Mouse (Mus musculus) c-Kit-positive CD71-negative TER-119-negative erythroid progenitor cells, embryonic 14.5 days (primary cell): Measurements from ENCODE around the gene Gimd1.

ENCODE experiments used
- DNase-seq: peaks from one replicate; pipeline ENCODE4 v3.0.0-alpha.2; 2013; ENCODE audit warnings: low read depth

Gene Gimd1

DNA sequence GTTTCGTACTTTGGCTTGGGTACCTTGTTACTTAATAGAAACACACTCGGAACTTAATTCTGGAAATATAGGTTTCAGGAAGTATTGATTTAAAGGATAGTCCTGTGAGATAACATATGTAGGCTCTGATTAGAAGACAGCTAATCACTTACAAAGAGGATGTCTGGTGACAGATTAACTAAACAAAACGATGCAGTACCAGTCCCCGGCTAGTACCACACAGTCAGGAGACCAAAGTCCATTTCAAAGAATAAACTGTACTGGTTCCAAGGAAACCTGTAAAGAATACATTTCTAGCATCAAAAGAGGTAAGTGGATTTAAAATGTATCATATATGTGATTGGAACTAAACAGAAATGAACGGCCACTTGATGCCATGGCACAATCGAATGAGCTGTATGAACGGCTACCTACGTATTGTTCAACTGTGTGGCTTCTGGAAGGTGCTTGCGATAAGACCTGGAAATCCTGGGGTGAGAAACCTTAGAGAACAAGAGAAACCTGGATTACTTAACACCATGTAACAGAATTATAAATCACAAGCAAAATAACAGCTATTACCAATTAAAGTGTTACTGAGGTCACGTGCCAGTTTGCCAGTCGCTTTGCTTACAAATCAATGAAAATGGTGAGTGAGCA lies at the start of gene Gimd1:
Gimd1 (plus strand) TSS at position 220 of the 639 bp plus-strand sequence.
- no peak for DNase-seq

DNA sequence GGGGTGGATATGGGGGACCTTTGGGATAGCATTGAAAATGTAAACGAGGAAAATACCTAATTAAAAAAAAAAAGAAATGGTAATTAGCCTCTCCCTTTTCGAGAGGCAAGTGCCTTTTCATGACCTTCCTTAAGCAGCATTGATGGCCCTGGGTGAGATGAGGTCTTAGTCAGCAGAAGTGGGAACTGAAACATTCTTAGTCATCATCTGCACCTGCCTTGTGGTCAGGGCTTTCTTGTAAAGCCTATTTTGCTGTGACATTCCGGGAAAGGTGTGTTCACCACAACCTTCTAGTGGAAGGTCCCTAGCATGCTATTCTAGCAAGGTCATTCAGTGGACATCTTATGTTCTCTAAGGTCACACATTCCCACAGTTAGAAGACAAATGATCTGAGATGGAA lies 48.4 kb upstream of the Gimd1 start:
- DNase-seq = no peak

DNA sequence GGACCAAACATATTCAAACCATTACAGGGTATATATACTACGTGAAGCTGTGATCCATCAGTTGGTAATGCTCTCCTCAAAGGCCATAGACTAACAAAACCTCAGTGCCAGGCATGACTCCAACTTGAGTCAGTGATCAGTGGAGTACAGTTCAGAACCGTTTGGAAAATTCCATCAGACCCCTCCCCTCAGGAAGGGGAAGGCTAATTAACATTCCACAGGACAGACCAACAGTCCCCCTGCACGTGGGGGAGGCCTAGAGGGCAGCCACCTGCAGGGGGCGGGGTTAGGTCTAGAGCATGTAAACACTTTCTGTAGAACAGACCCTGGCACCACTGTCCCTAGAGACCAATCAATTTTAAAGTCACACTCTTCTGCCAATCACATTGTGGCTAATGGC lies 47.3 kb upstream of the Gimd1 start:
- DNase-seq = no peak

DNA sequence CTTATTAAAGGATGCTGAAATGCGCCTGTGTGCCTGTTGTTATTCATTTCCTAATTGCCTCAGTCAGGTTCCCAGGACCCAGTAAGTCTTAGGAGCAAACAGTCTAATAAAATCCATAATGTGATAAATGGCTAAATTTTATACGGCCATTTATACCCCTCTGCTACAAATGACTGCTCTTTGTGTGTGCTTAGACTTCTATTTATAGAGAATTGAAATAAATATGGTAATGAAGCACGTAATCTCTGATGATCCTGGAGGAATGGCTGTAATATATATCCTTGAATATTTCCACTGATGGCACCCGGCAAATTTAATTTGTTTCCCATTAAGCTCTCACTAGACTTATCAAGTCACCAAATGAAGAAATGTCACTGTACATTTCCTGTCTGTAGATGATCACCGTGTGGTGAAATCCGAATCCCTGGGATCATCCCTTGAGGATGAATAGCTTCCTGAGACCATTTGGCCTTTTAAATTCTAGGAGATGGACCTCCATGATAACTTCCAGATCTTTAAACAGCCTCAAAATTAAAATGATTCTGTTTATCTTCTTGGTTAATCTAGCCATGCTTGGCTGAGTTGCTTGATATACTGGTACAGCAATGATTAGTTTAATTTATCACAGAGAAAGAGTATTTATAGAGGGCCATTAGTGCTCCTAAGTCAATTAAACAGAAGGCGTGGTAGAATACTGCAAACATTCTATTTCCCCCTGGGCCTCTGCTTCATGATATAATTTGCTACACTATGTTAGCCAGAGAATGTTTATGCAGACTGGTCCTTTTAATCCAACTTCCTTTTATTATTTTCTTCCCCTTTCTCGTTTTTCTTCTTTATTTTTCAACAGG lies 44.3 kb upstream of the Gimd1 start:
- no peak for DNase-seq

DNA sequence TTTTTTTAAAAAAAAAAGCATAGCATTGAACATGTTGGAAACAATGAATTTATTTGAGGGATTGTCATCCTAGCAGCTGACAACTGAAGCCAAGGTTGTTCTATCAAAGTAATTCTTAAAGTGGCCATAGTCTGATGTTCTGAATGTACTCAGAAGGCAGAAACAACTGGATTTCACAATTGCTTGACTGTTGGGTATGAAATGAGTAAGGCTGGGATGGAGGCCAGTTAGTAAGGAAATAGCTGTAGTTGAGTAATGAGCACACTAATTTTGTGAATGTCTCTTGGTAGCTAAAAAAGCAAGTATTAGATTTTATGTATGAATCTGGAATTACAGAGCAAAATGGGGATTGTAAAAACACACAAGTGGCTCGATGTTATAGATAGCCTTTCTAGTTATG lies 41.5 kb upstream of the Gimd1 start:
- no peak for DNase-seq

DNA sequence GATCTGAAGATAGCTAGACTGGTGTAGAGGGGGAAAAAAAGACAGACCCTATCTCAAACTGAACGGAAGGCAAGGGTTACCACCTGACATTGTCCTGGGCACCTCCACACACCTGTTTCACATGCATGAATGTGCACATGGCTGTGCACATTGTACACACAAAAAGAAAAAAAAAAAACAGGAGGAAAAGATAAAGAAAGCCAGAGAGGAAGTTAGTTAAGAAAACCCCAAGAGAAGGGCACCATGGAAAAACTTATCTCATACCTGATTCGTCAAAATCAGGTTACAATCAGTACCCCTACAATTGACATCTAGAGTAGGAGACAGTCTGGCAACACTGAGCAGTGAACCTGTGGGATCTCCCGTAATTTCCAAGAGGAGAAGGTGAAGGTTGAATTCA lies 39.6 kb upstream of the Gimd1 start:
- DNase-seq = no peak

DNA sequence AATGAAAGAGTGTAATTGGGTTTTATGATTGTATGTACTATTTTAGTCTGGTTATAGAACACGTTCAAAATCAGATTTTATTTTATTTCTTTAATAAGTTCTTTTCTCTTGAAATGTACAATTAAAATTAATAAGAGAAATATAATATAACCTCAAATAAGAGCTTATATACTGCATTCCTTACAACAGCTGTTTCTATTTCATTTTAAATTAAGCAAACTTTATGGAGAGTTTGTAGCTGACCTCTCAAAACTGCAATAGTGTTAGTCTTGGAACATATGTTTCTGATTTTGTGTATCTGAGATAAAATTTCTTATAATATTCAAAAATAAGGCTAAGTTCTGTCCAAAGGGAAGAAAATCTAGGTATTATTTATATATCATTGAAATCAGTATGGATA lies 39.0 kb upstream of the Gimd1 start:
- no peak for DNase-seq

DNA sequence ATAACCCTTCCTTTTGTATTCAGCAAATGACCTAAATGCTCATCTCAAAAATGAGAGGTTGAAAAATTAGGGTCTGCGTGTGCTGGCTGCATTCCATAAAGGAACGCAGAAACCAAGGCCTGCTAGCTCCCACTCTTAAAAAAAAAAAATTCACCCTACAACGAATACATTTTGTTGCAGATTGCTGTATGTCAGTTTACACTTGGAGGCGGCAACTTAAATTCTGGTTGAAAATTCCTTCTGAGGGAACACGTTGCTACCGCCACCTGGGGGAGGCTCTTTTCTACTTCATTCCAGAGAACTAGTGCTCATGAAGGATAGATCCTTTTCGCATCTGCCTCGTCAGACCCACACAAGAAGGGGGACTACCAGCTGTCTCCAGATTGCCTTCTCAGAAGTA lies 879 bp upstream of the Gimd1 start:
- DNase-seq = no peak

DNA sequence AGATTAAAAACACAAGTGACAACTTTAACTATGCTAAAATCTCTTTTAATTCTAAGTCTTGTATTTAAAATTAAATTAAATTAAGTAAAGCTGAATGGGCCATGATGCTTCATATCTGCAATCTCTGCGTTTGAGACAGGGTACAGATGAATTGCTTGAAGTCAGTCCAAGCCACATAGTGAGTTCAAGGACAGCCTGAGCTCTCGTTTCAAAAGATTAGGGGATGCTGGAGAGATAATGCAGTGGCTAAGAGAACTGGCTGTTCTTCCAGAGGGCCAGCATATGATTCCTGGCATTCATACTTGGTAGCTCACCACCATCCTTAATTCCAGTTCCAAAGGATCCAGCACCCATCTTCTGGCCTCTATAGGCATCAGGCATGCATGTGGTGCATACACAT lies 3.6 kb downstream of the Gimd1 start:
- DNase-seq = no peak

DNA sequence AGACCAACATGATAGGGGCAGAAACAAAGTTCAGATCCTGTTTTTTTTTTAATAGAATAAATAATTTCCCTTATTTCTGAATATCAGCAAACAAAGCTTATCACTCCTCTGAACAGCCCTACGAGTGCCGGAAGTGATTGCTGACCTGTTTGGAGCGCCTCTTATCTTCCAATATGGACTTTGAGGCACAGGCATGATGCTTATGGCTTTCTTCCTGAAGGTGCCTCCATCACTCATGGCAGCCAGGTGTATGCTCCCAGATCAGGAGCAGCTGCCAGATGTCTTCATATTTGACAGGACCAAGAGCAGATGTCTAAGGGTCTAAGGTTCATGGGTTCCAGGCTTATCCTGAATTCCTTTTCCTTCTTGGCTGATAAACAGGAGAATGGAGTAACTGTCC lies 7.5 kb downstream of the Gimd1 start:
- no peak for DNase-seq

DNA sequence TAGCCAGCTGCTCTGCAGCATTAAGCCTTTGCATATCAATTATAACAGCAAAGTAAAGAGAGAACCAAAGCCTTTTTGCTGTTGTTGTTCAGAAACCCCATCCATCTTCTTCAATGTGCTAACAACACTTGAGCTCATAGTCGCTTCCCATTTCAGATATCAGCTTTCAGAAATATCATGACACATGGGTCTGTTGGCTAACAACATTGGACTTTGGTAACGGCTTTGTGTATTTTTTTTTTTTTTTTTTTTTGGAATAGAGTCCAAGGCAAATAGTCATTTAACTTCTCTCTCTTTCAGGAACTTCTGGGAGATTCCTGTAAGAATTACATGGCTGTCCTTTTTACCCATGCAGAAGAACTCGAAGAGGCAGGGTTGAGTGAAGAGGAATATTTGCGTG lies 14.5 kb downstream of the Gimd1 start:
- DNase-seq = no peak

DNA sequence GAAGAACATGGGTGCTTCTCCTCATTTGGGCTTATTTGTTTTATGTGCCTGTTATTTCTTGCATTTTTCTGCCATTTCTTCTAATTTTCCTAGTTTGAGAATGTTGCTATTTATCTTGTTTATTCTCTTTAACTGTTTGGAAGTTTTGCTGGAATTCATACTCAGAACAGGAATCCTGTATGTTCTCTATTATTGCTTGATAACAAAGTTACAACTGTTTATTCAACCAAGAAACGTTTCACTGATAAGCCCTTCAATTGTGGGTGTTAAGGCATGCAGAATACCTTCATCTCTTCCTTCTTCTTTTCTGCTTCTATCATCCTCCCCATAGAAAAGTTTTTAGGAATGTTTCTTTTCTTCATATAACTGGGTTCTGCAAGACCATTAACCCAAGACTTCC lies 17.2 kb downstream of the Gimd1 start:
- no peak for DNase-seq

DNA sequence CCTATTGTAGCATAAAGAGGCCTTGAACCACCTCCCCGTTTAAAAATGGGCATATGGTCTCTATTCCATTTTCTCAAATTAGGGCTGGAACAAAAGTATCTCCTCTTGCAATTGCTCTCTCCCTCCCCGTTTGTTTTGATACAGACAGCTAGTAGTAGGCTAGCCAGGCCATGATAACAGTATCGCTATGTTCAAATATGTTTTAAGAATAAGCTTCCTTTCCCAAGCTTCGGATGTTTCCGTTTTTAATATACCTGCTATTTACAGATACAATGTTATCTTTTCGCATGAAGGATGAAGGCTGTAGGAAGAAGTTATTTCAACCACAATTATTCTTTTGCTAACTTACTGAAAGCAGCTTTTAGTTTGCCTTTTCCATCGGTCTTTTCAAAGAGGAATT lies 19.7 kb downstream of the Gimd1 start:
- DNase-seq = no peak

DNA sequence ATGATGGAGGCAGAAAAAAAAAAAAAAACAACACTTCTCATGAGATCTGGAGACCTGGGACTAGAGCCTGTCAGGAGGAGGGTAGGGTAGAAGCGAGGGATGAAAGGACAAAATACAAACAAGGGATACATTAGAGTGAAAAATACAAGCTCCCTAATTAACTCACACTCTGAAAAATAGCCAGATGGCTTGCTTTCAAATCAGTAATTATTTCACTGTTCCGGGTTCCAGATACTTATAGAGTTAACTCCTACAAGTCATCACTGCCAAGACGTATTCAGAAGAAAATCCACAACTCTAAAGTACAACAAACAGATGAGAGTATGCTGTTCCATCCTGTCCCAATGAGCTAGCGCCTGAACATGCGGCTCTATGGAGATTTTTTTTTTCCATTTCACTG lies 20.6 kb downstream of the Gimd1 start:
- no peak for DNase-seq

DNA sequence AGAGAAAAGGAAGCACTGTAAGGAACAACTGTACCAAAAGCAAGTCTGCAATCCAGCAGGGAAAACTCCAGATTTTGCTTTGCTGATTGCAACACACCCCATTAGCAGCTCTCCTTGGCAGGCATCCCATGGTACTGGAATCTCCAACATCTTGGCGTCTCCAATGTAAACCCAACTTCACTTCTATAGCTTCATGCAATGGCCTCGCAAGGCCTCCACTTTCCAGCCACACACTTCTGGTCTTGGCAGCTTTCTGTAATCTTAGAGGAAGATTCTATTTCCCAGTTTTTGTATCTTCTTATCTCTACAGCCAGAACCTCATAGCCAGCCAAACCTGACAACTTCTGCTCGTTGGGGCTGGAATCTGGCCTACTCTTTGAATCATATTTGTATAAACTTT lies 22.2 kb downstream of the Gimd1 start:
- no peak for DNase-seq

DNA sequence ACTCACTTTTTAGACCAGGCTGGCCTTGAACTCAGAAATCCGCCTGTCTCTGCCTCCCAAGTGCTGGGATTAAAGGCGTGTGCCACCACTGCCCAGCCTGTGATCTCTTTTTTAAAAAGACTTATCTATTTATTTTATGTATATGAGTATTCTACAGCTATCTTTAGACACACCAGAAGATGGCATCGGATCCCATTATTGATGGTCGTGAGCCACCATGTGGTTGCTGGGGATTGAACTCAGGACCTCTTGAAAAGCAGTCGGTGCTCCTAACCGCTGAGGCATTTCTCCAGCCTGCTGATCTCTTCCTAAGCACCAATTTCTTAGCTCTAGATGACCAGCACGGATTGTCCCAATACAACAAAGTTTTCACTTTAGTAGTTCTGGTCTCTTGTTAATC lies 24.3 kb downstream of the Gimd1 start:
- no peak for DNase-seq

DNA sequence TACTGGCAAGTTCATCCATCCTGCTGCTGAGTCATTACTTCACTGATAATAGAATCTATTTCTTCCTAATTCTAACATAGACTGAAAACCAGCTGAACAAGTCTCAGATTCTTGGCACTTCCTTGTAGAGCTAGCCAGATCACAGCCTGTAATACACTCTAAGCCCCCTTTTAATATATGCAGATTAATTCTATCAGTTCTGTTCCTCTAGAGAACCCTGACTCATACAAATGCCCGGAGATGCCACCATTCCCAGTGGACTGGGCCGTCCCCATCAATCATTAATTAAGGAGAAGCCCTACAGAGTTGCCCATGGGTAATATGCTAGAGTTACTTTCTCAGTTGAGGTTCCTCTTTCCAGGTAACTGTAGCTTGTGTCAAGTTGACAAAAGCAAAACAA lies 26.3 kb downstream of the Gimd1 start:
- no peak for DNase-seq

DNA sequence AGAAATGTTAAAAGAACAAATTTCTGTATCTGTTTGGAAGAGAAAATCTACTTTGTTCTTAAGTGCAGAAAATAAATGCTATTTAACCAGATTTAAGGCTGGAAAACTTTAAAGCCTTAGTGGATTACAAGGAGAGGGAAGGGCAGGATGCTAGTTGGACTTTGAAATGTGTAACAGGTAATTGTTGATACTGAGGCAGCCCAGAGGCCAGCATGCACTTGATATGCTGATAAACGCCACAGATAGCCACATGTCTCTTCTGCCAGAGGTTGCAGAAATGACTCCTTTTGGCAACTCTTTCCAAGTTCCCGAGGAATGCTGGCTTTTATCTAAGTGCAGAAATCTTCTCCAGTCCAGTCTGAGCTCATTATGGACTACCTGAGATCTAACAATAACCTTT lies 47.9 kb downstream of the Gimd1 start:
- DNase-seq = no peak

DNA sequence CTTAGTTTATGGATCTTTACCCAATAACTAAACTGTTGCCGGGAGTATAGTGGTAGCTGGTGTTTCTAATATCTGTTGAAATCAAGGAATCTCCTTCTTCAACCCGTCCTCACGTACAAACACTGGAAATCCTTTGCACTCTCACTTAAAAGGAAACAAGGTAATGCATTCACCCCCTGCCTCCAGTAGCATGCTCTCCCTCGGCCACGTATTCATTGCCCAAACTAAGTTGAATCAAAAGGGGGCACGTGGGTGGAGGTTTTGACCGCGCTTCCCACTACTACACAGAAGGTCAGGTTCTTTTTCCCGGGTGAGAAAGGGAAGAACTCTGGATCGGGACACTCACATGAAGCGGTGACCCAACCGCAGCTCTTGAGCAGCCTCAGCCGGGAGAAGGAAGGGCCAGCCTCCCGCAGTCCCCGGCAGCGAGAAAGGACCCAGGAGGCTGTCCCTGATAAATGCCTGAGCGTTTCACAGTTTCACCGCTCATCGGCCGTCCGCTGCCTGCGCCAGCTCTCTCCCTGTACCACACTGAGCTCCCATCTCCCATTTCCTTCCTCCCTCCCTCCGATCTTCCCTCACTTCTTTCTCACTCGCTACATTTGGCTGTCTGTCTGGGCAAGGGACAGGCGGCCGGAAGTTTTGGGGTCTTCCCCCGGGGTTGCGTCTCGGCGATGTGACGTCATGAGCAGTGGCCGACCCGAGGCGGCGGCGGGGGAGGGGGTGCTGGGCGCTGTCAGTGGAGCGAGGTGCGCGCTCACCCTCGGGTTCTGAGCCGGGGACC lies 54.0 kb downstream of the Gimd1 start, which contains the start of gene Tbck:
Tbck (plus strand) TSS at position 698 of the 784 bp plus-strand sequence.
- peak; percentile 81 for DNase-seq

DNA sequence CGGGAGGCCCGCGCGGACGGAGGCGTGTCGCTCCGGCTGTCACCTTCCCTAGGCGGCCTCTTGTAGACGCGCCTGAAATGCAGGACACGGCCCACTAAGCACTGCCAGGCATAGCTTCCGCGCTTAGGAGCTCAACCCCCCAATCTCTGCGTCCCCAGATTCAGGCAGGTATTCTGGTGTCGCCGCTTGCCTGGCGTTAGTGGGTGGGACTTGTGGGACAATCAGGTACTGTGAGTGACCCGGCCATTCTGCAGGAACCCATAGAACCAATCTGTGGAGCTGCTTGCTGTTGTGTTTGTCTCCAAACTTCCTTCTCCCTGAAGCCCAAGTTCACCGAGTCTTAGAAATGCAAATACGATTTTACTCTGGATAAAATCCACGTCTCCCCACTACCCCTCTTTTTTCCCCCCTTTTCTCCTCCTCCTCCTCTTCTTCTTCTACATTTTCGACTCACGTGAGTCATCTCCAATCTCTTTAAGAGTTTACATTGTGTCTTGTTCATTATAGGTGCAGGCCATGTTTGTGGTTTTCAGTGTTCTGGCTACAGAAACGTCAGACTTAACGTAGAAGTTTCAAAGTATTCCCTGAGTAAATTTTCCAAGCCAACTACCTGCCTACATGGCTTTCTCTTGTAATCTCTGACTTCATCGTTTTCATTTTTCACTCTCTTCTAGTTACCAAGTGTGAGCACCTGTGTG lies 54.8 kb downstream of the Gimd1 start, which contains the start of gene Aimp1:
Aimp1 (minus strand) TSS at position 140 of the 698 bp plus-strand sequence.
- no peak for DNase-seq
